Mouse (Mus musculus) Patski (cell line): ENCODE results near the gene Coro1c. TPM values are rescaled to one million over a fixed set of nuclear protein-coding genes. Genes with fewer than 3 reads are reported as not detected.

ENCODE experiments used
- ATAC-seq: fragments of 100-300 bp; one replicate; pipeline ENCODE4 v1.8.0; 2021
- CTCF ChIA-PET: fragments of 350-600 bp; sonication (Branson Sonifier 250); formaldehyde crosslinking; loops from one replicate; lab custom pipeline; 2022; ENCODE audit warnings: inconsistent platforms; lab: Charles Lee
- POLR2A ChIA-PET: fragments of 350-600 bp; sonication (Branson Sonifier 250); formaldehyde crosslinking; loops from one replicate; lab custom pipeline; 2022; ENCODE audit warnings: antibody characterized with exemption, inconsistent platforms; lab: Charles Lee
- DNase-seq: peaks from one replicate; pipeline ENCODE4 v3.0.0-alpha.2; 2011; ENCODE audit warnings: low read depth, low spot score
- H3K27me3 ChIP-seq: fragments of 371-371 bp; one replicate; pipeline ENCODE4 v1.5.1; 2021
- CTCF ChIP-seq: fragments of 100-300 bp; IDR thresholded peaks from one replicate; pipeline ENCODE4 v1.5.1; 2021
- in situ Hi-C: fragments of 300-500 bp; cut with MboI; formaldehyde crosslinking; loops from 3 replicates; pipeline ENCODE4 v1.11.1; 2018; ENCODE audit warnings: low pct_unique_long_range_greater_than_20kb, mixed read lengths
- polyA plus RNA-seq: library from polyadenylated mRNA; unstranded; gene quantifications from one replicate; pipeline ENCODE4 v1.2.3, GENCODE M21; 2021

Gene Coro1c
- polyA plus RNA-seq, 1 experiment from 2014 or later = 160 TPM

DNA sequence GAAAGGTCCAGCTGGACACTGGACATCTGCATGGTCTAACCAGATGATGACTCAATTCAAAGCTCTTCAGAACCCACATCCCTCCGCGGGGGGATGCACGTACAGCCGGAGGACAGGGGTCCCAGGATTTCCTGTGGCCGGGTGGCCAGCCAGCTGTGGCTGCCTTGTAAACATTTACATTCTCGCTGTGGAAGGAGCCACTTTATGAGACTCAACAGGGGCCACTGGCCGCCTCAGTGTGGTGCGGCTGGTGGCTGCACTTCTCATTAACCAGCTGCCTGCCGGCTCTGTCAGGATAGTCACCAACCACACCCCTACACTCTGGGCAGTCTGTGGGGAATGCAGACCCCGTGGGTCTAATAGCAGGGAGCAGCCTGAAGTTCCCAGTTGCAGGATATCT lies 102.1 kb downstream of the Coro1c start:
- POLR2A ChIA-PET = interaction anchor here (0.6 kb wide), 1 partner anchor 140 kb away, joined by 3 read pairs; no protein-coding TSS in a partner anchor
- TF ChIP-seq CTCF = no peak
- peaks cover 28% of the 10 kb centered on the region for H3K27me3 ChIP-seq
- DNase-seq (peak; percentile 24), ATAC-seq (peak; percentile 61)
- CTCF ChIA-PET = interaction anchor here (2.5 kb wide), 1 partner anchor 32 kb away, joined by 7 read pairs; no protein-coding TSS in a partner anchor
- in situ Hi-C loops = no loop called here

DNA sequence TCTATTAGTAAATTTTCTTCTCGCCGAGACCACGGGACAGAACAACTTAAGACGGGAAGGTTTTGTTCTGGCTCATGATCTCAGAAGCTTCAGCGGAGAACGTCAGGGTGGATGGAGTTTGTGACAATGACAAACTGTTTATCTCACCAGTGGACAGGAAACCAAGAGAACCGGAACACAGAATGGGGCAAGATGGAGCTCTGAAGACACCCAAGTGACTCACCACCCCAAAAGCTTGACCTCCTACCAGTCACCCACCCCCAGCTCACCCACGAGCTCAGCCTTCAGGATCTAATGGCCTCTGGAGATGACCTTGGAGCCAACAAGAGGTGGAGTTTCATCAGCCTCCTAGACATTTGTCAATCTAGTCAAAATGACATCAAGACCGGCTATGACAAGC lies 103.3 kb downstream of the Coro1c start:
- DNase-seq (no peak), ATAC-seq (no peak)
- in situ Hi-C loops = no loop called here
- no peak for TF ChIP-seq CTCF
- ChIA-PET POLR2A (no interaction called here), CTCF (interaction anchor here (1.4 to 2.5 kb wide), 2 partner anchors 10 to 31 kb away, joined by 3 to 7 read pairs; no protein-coding TSS in a partner anchor)
- peaks cover 28% of the 10 kb centered on the region for H3K27me3 ChIP-seq

DNA sequence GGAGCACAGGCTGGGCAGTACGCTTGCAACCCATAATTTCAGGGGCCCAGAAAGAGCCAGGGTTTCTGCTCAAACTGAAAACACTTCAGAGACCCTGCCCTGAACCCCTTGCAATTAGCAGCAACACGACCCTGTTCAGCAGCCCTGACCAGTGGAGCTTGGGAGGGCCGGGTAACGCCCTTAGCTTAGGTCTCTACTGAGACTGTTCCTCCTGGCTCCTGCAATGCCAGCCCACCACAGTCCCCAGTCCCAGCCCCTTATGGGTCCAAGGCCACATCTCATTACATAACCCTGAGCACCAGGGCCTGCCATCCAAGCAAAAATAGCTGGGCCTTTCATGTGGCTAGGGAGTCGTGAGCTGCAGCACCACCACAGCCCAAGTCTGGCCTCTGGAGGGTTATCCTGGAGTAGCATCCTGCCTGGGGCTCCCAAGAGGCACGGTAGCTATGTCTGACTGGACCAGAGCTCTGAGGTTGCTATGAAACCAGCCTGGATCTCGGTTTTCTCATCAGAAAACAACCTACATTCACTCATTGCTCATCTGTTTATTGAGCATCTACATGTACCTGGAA lies 104.1 kb downstream of the Coro1c start:
- CTCF ChIA-PET = interaction anchor here (1.0 to 2.5 kb wide), 3 partner anchors 11 to 30 kb away, joined by 3 to 7 read pairs (median 3); no protein-coding TSS in a partner anchor
- DNase-seq (no peak), ATAC-seq (no peak)
- POLR2A ChIA-PET = no interaction called here
- in situ Hi-C loops = no loop called here
- TF ChIP-seq CTCF = no peak
- H3K27me3 ChIP-seq = peaks cover 28% of the 10 kb centered on the region

DNA sequence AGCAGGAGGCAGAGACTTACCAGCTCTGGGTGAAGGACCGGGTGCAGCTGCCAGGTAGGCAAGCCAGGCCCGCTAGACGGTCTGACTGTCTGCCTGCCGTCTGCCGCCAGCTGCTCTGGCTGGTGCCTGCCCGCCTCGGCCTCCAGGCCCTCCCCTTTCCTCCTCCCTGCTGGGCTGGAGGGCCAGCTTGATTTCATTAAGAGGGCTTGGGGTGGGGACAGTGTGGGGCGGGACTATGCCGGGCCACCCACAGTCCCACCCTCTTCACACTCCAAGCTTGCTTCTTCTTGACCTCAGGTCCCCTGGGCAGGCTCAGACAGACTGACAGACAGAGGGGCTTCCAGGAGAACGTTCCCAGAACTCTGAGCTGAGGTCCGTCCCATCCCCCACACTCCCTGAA lies 108.3 kb downstream of the Coro1c start, which contains the start of gene Tmem119:
Gene Tmem119, minus strand, starts transcription at position 237 of the 400 bp plus-strand sequence.
- ChIA-PET CTCF (interaction anchor here (1.6 kb wide), 1 partner anchor 15 kb away, joined by 4 read pairs; no protein-coding TSS in a partner anchor), POLR2A (interaction anchor here (1.0 kb wide), 1 partner anchor 17 kb away, joined by 3 read pairs; no protein-coding TSS in a partner anchor)
- in situ Hi-C loops = no loop called here
- ATAC-seq (no peak), DNase-seq (no peak)
- peaks cover 8% of the 10 kb centered on the region for H3K27me3 ChIP-seq
- no peak for TF ChIP-seq CTCF

DNA sequence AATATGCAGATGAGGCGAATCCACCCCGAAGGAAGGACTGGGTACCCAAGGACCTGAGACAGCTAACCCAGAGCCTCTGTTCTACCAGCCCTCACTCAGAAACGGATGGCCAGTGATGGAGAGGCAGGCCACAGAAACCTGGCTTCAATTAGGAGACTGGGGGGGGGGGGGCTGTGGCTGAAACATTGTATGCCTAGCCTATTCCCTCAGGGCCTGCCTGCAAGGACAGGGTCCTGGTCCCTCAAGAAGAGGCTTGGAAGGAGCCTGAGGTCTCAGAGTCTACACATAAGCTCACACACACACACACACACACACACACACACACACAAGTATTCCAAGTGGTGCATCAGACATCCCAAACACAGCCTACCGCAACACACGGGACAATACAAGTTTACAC lies 108.9 kb downstream of the Coro1c start:
- ATAC-seq = no peak
- DNase-seq = no peak
- peaks cover 10% of the 10 kb centered on the region for H3K27me3 ChIP-seq
- no peak for TF ChIP-seq CTCF
- ChIA-PET CTCF (interaction anchor here (1.1 to 1.6 kb wide), 2 partner anchors 16 to 26 kb away, joined by 4 to 5 read pairs; no protein-coding TSS in a partner anchor), POLR2A (interaction anchor here (0.5 to 1.0 kb wide), 2 partner anchors 16 to 739 kb away, joined by 3 read pairs; no protein-coding TSS in a partner anchor)
- in situ Hi-C loops = no loop called here

DNA sequence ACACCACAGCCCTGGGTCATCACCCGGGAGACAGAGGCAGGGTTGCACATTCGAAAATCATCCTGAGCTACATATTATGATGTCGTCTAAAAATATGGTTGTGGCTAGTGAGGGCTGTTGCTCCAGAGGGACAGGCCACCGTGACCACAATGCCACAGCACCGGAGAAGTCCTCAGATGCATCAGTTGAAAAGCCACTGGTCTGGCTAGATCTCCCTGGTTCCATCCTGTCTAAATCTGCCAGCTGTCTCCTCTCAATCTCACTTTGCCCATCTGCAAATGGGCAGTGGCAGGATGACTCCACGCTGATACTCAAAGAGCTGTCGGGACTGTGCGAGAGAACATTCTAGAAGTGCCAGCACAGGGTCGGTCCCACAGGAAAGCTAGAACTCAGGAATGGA lies 110.0 kb downstream of the Coro1c start:
- no peak for DNase-seq
- H3K27me3 ChIP-seq = peaks cover 14% of the 10 kb centered on the region
- CTCF ChIA-PET = no interaction called here
- ATAC-seq = no peak
- TF ChIP-seq CTCF = no peak
- in situ Hi-C loops = no loop called here
- POLR2A ChIA-PET = no interaction called here

DNA sequence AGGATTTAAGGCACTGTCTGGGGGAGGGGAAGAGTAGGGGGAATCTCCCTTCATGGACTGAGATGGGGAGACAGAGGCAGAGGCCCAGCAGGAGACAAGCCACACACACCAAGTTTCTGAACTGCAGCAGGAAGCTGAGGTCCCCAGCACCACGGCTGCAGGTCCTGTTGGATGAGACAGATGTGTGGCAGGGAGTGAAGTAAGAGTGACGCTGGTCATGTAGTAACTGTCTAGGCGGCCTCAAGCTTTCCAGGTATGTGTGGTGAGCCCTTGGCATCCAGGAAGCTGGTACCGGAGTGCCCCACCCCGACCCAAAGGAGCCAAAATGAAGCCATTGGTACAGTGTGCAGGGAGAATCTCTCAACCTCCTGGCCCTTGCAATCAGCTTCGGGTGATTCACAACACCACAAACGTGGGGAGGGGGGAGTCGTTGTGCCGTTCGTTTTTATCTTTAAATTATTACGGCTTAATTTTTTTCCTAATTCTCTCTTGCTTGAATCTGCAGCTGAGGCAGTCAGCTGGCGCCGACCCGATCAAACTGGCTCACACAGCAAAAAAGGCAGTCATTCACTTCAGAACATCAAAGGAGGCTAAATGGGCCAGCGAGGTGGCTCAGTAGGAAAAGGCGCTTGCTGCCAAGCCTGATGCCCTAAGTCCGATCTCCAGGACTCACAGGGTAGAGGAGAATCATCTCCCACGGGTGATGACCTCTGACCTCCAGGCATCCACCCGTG lies 111.2 kb downstream of the Coro1c start:
- ATAC-seq (no peak), DNase-seq (no peak)
- in situ Hi-C loops = no loop called here
- peaks cover 9% of the 10 kb centered on the region for H3K27me3 ChIP-seq
- no peak for TF ChIP-seq CTCF
- CTCF ChIA-PET = no interaction called here
- POLR2A ChIA-PET = interaction anchor here (0.5 kb wide), 1 partner anchor 173 kb away, joined by 3 read pairs; no protein-coding TSS in a partner anchor

DNA sequence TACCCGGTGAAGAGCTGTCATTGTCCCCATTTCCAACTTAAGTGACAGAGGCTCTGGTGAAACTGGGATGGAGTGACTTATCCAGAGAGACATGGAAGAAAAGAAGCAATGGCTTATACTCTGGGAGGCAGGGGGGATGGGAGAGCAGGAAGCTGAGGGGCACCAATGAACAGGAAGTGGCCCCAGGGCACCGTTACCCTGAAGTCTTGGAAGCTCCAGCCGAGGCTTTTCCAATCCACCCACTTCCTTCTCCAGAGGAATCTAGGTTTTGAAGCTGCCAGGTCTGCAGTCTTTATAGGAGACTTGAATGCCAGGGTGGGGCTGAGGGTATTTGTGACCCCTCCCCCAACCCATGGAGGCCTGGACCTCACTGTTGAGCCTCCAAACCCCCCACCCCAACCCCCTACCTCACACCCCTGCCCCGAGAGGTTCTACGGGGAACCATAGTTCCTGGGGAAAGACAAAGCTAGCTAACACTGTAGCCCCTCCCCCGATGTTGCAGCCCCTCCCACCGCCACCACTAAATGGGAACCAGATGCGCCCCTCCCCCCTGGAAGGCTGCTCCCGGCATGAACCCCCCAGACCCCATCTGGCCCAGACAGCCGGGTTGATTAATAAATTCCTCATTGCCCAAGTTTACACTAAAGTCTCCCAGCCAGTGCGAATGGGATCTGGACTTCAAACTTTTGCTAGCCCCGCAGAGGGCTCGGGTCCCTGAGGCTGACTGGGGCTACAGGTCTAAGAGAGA lies 112.0 kb downstream of the Coro1c start:
- in situ Hi-C loops = no loop called here
- DNase-seq (no peak), ATAC-seq (no peak)
- TF ChIP-seq CTCF = no peak
- H3K27me3 ChIP-seq = peaks cover 9% of the 10 kb centered on the region
- CTCF ChIA-PET = no interaction called here
- POLR2A ChIA-PET = interaction anchor here (0.5 kb wide), 1 partner anchor 174 kb away, joined by 3 read pairs; no protein-coding TSS in a partner anchor

Other genes starting within 250 kb of the Coro1c start
- not detected for gene 1700069L16Rik, start 184.0 kb downstream of the Coro1c start, polyA plus RNA-seq
- gene Ficd, start 173.0 kb downstream of the Coro1c start, polyA plus RNA-seq = 8.5 TPM
- 63.4 TPM for gene Sart3, start 136.2 kb downstream of the Coro1c start, polyA plus RNA-seq
- gene Iscu, start 136.0 kb downstream of the Coro1c start, polyA plus RNA-seq = 189 TPM
- not detected for gene Tmem119, start 108.2 kb downstream of the Coro1c start, polyA plus RNA-seq
- gene Selplg, start 76.1 kb downstream of the Coro1c start, polyA plus RNA-seq = 0.04 TPM
- gene Ssh1, start 85.1 kb upstream of the Coro1c start, polyA plus RNA-seq = 17.5 TPM
- 0.18 TPM for gene Dao, start 94.9 kb upstream of the Coro1c start, polyA plus RNA-seq
- gene Usp30, start 156.7 kb upstream of the Coro1c start, polyA plus RNA-seq = 36.2 TPM
- 0.06 TPM for gene Svop, start 182.8 kb upstream of the Coro1c start, polyA plus RNA-seq
- gene Alkbh2, start 219.5 kb upstream of the Coro1c start, polyA plus RNA-seq = 34.1 TPM
- 13.2 TPM for gene Ung, start 221.6 kb upstream of the Coro1c start, polyA plus RNA-seq
- 13.4 TPM for gene Acacb, start 237.8 kb upstream of the Coro1c start, polyA plus RNA-seq